Mouse (Mus musculus) testis, adult 2 months (tissue): ENCODE measurements at regions not wholly inside any gene's neighbourhood (a gene's known extent, or its start where the extent isn't known, plus 50 kb on each side); places are given as distances from the start of the nearest gene placed in this dataset.

ENCODE experiments used
- H3K27ac ChIP-seq: fragments of 200-500 bp; 2 replicates; pipeline ENCODE4 v1.5.1; 2012; ENCODE audit warnings: low read depth, low read length; ENCODE audit not compliant: control insufficient read depth, insufficient read depth
- H3K27me3 ChIP-seq: fragments of 200-500 bp; 2 replicates; pipeline ENCODE4 v1.6.1; 2012; ENCODE audit warnings: mild to moderate bottlenecking, low read length, moderate library complexity; ENCODE audit not compliant: control insufficient read depth, insufficient read depth
- H3K36me3 ChIP-seq: fragments of 200-500 bp; 2 replicates; pipeline ENCODE4 v1.6.1; 2012; ENCODE audit warnings: mild to moderate bottlenecking, low read length; ENCODE audit not compliant: control insufficient read depth, insufficient read depth
- H3K4me1 ChIP-seq: fragments of 200-500 bp; 2 replicates; pipeline ENCODE4 v1.6.1; 2012; ENCODE audit warnings: low read length; ENCODE audit not compliant: control insufficient read depth, insufficient read depth
- H3K4me3 ChIP-seq: fragments of 200-500 bp; 2 replicates; pipeline ENCODE4 v1.5.1; 2012; ENCODE audit warnings: low read depth, mild to moderate bottlenecking, low read length, moderate library complexity, mixed read lengths; ENCODE audit not compliant: control insufficient read depth
- CTCF ChIP-seq: fragments of 200-500 bp; IDR thresholded peaks from 2 replicates; pipeline ENCODE4 v1.5.1; 2012; ENCODE audit warnings: low read depth, mild to moderate bottlenecking, inconsistent platforms, low read length, moderate library complexity; ENCODE audit not compliant: control insufficient read depth, insufficient read depth, insufficient replicate concordance
- POLR2A ChIP-seq: fragments of 200-500 bp; IDR thresholded peaks from 2 replicates; pipeline ENCODE4 v1.6.1; 2012; ENCODE audit warnings: low read depth, mild to moderate bottlenecking, inconsistent platforms, low read length, moderate library complexity; ENCODE audit not compliant: control insufficient read depth

GRCm38 (mm10) chr1:88560771-88561170 is 50.9 kb upstream of the Glrp1 start:
- Histone ChIP-seq H3K27me3 (no peaks in the 10 kb centered on the region), H3K4me3 (no peak overlapping the region), H3K27ac (no peak overlapping the region), H3K36me3 (no peaks in the 10 kb centered on the region), H3K4me1 (no peaks in the 10 kb centered on the region)
- TF ChIP-seq CTCF (no peak), POLR2A (no peak)
